Mouse (Mus musculus) adrenal gland, postnatal 4 days (tissue): ENCODE measurements at regions not wholly inside any gene's neighbourhood (a gene's known extent, or its start where the extent isn't known, plus 50 kb on each side); places are given as distances from the start of the nearest gene placed in this dataset.

Source experiments
- DNase-seq, 2 experiments: peaks; one replicate each; pipeline ENCODE4 v3.0.0; 2021 to 2022; ENCODE audit warnings: low spot score in 2 of 2, mixed read lengths in 2 of 2

GRCm38 (mm10) chr16:95845323-95845860 lies 143.5 kb downstream of the Ets2 start:
- no peak for DNase-seq

GRCm38 (mm10) chr16:95844691-95845090 lies 142.8 kb downstream of the Ets2 start:
- no peak for DNase-seq

GRCm38 (mm10) chr16:95842766-95843165 lies 140.9 kb downstream of the Ets2 start:
- no peak for DNase-seq

- no peak for DNase-seq
Observed at GRCm38 (mm10) chr16:95839512-95840253, 137.8 kb downstream of the Ets2 start.

GRCm38 (mm10) chr16:95838886-95839430 lies 137.1 kb downstream of the Ets2 start:
- DNase-seq = no peak

- no peak for DNase-seq
Observed at GRCm38 (mm10) chr16:95838478-95838846, 136.6 kb downstream of the Ets2 start.

- no peak for DNase-seq
Observed at GRCm38 (mm10) chr16:95837723-95838477, 136.0 kb downstream of the Ets2 start.

- no peak for DNase-seq
Observed at GRCm38 (mm10) chr16:95835941-95836340, 134.1 kb downstream of the Ets2 start.

- DNase-seq = no peak
Observed at GRCm38 (mm10) chr16:95834556-95835288, 132.8 kb downstream of the Ets2 start.

GRCm38 (mm10) chr16:95833455-95833854 lies 131.6 kb downstream of the Ets2 start:
- DNase-seq = no peak

- DNase-seq = no peak
Observed at GRCm38 (mm10) chr16:95832346-95832739, 130.5 kb downstream of the Ets2 start.

GRCm38 (mm10) chr16:95831566-95832345 lies 129.9 kb downstream of the Ets2 start:
- DNase-seq = no peak

GRCm38 (mm10) chr16:95827402-95827737 lies 125.5 kb downstream of the Ets2 start:
- no peak for DNase-seq

GRCm38 (mm10) chr16:95826681-95827401 lies 125.0 kb downstream of the Ets2 start:
- no peak for DNase-seq

- no peak for DNase-seq
Observed at GRCm38 (mm10) chr16:95825723-95826122, 123.8 kb downstream of the Ets2 start.

GRCm38 (mm10) chr16:95824720-95825534 lies 123.1 kb downstream of the Ets2 start:
- peak in 1 of 2 experiments; percentile 55 for DNase-seq

GRCm38 (mm10) chr16:95823803-95824202 lies 121.9 kb downstream of the Ets2 start:
- DNase-seq = no peak

GRCm38 (mm10) chr16:95821080-95821479 lies 119.2 kb downstream of the Ets2 start:
- no peak for DNase-seq

GRCm38 (mm10) chr16:95820606-95821005 lies 118.7 kb downstream of the Ets2 start:
- no peak for DNase-seq
